Mouse (Mus musculus) cerebellum, postnatal 14 days (tissue): ENCODE data around the gene Ptprn2.
A peak's percentile ranks its signal among the peaks of the same experiment; 100 is the strongest.

Source experiments
- DNase-seq, 2 experiments: peaks; one replicate each; pipeline ENCODE4 v3.0.0; 2021; ENCODE audit warnings: mixed read lengths in 2 of 2

Gene Ptprn2

GRCm38 (mm10) chr12:116595727-116596126, 110.2 kb downstream of the Ptprn2 start:
- no peak for DNase-seq

GRCm38 (mm10) chr12:116596993-116597392, 111.5 kb downstream of the Ptprn2 start:
- no peak for DNase-seq

- DNase-seq = no peak
Measured at GRCm38 (mm10) chr12:116597670-116598069, 112.2 kb downstream of the Ptprn2 start.

GRCm38 (mm10) chr12:116598123-116599005, 112.8 kb downstream of the Ptprn2 start:
- DNase-seq = no peak

- DNase-seq = peak; percentile 52 to 66
Measured at GRCm38 (mm10) chr12:116599537-116599936, 114.0 kb downstream of the Ptprn2 start.

GRCm38 (mm10) chr12:116600054-116600453, 114.5 kb downstream of the Ptprn2 start:
- no peak for DNase-seq

GRCm38 (mm10) chr12:116601395-116601794, 115.9 kb downstream of the Ptprn2 start:
- no peak for DNase-seq

- peak in 1 of 2 experiments; percentile 61 for DNase-seq
Measured at GRCm38 (mm10) chr12:116601921-116602320, 116.4 kb downstream of the Ptprn2 start.

GRCm38 (mm10) chr12:116608598-116608997, 123.1 kb downstream of the Ptprn2 start:
- no peak for DNase-seq

GRCm38 (mm10) chr12:116619868-116620267, 134.3 kb downstream of the Ptprn2 start:
- peak; percentile 91 to 94 for DNase-seq

- DNase-seq = no peak
Measured at GRCm38 (mm10) chr12:116620299-116620698, 134.8 kb downstream of the Ptprn2 start.

GRCm38 (mm10) chr12:116621325-116622040, 136.0 kb downstream of the Ptprn2 start:
- DNase-seq = no peak

- peak; percentile 85 to 92 for DNase-seq
Measured at GRCm38 (mm10) chr12:116622665-116623387, 137.3 kb downstream of the Ptprn2 start.

- peak; percentile 74 to 77 for DNase-seq
Measured at GRCm38 (mm10) chr12:116625391-116626281, 140.1 kb downstream of the Ptprn2 start.

GRCm38 (mm10) chr12:116628992-116629391, 143.5 kb downstream of the Ptprn2 start:
- DNase-seq = no peak

- no peak for DNase-seq
Measured at GRCm38 (mm10) chr12:116637498-116637897, 152.0 kb downstream of the Ptprn2 start.

GRCm38 (mm10) chr12:116640871-116641270, 155.4 kb downstream of the Ptprn2 start:
- DNase-seq = no peak

GRCm38 (mm10) chr12:116641339-116642190, 156.0 kb downstream of the Ptprn2 start:
- no peak for DNase-seq

- no peak for DNase-seq
Measured at GRCm38 (mm10) chr12:116642191-116642549, 156.7 kb downstream of the Ptprn2 start.

GRCm38 (mm10) chr12:116646771-116647170, 161.3 kb downstream of the Ptprn2 start:
- DNase-seq = peak; percentile 32 to 50

- DNase-seq = peak; percentile 48 to 66
Measured at GRCm38 (mm10) chr12:116648584-116649206, 163.2 kb downstream of the Ptprn2 start.
